Mouse (Mus musculus) natural killer cell, adult 2 months (primary cell): ENCODE data around the gene H2al2b.
"Not testable (repeated sequence)": the region's sequence is repeated elsewhere in the genome, so short reads cannot be mapped to it uniquely, and the experiment has no call there.

Experiments
- DNase-seq, 2 experiments: peaks; one replicate each; pipeline ENCODE4 v3.0.0; 2022; ENCODE audit warnings: low spot score in 2 of 2

The H2al2b gene

GRCm38 (mm10) chrY:2720574-2720973 is at the start of gene H2al2b:
H2al2b (minus strand) TSS chrY:2720674.
- DNase-seq: not testable (repeated sequence)
